Mouse (Mus musculus): Measurements from ENCODE around the gene Anks1. TPM values are rescaled to one million over a fixed set of nuclear protein-coding genes. Genes with fewer than 3 reads are reported as not detected.

Anks1 gene
- total RNA-seq, 2 experiments from 2014 or later: 54.3 to 54.6 TPM

DNA sequence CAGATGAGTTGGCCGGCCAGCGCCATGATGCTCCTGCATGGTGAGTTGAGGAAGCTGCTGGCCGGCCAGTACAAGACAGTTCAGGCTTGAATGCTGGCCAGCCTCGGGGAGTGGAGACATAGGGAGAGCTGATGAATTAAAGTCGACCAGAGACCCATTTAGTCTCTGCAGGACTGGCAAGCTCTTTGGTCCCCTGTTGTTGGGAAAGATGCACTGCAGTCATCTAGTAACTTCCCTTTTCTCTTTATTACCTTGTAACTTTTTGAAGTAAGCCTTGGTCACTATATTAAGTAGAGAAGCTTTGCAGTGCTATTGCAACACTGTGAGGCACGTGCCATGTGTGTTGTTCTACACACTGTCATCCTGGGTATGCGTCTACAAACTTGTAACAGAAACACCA, 16.4 kb downstream of the Anks1 start:
- intact Hi-C loops (cut with DNase I): no loop called here

DNA sequence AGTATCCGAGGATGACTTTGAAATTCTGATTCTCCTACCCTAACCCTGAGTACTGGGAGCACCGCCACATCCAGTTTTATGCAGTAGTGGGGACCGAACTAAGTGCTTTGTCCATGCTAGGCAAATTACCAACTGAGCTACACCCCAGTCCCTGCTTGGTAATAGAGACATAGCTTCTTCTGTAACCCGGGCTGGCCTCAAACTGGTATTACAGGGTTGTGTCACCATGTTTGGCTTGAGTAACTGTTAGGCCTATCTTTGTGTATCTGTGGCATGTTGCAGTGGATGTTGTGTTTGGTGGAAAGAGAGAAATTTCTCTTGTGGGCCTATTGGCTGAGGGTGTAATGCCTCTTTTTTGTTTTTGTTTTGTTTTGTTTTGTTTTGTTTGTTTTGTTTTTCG, 21.2 kb downstream of the Anks1 start:
- intact Hi-C loops (cut with DNase I): no loop called here
- DNase-seq: no peak

More for the DNA sequence above, 16.4 kb downstream of the Anks1 start:
- no peak for DNase-seq

DNA sequence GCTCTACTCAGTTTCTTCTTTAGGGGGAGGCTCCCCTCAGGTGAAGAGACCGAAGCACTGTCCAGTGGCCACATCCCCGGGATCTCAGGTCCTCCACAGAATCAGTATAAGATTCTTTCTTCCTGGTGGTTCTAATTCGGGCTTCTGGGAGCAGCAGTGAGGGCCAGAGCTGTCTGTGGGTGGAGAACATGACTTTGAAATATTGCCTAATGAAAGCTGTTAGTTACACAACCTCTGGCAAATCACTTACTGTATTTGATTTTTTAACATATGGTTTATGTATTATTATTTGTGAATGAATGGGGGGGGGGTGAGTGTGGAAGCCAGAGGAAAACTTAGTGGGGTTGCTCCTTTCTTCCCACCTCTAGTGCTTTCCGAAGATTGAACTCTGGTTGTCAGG, 22.7 kb downstream of the Anks1 start:
- intact Hi-C loops (cut with DNase I): no loop called here

DNA sequence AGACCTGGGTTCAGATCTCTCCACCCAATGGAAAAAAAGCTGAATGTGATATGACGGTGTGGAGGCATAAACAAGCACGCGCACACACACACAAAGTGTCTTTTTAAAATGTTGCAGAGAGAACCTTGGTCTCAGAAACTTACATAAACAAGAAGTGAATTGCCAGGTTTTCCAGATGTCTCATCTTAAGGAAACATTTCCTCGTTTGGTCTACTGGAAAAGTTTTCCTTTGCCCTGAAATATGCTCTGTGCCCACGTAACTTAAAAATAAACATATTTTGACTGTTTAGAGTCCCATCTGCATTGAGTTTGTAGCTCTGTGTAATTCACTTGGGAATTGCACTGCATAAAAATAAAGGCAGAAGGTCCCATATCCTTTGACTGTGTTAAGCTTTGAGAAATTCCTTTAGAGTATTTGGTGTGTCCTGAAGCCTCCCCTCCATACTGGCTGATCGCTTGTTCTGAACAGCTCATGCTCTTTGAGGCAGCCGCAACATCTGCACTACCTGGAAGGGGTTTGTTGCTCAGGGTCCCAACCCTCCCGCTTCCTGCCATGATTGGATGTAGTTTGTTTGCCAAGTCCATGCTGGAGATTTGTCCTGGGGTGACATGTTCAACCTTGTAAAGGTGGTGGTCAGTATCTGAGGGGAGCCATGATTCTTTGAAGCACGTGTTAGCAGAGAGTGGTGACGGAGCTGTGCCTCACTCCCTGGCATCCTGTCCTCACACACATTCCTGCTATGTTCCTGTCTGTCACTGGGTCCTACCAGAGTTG, 25.2 kb downstream of the Anks1 start:
- no peak for DNase-seq
- intact Hi-C loops (cut with DNase I): loop anchor here (2.0 kb wide), 1 partner anchor 34 kb away; no protein-coding TSS in a partner anchor

More for the DNA sequence above, 22.7 kb downstream of the Anks1 start:
- no peak for DNase-seq

- no peak for DNase-seq
- intact Hi-C loops (cut with DNase I): loop anchor here (2.0 kb wide), 1 partner anchor 34 kb away; no protein-coding TSS in a partner anchor
These were observed 26.0 kb downstream of the Anks1 start for GRCm38 (mm10) chr17:27935091-27935490.

DNA sequence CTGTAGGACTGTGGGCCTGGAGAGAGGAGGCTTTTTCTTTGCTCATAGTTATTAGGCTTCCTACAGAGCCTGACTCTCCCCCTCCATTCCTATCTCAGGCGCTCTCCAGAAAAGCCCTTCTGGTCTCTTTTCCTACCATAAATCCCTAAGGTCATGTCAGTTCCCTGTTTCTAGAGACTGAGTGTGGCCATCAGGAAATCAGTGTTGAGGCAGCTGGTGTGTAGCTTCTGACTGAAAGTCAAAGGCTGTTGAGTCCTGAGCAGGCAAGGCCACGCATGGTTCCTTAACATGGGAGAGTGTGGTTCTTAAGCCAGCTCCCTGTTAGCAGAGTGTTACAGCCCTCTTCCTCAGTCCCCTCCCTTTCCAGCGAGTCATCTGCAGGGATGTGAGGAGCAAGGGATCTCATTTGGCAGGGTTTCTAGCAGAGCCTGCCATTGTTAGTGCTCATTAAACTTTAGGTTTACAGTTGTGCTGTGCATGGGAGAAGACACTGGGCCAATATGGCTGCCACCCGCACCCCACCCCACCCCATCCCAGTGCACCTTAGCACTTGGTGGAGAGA, 28.0 kb downstream of the Anks1 start:
- no peak for DNase-seq
- intact Hi-C loops (cut with DNase I): no loop called here

- intact Hi-C loops (cut with DNase I): no loop called here
- no peak for DNase-seq
These were observed 29.1 kb downstream of the Anks1 start for GRCm38 (mm10) chr17:27938121-27938754.

DNA sequence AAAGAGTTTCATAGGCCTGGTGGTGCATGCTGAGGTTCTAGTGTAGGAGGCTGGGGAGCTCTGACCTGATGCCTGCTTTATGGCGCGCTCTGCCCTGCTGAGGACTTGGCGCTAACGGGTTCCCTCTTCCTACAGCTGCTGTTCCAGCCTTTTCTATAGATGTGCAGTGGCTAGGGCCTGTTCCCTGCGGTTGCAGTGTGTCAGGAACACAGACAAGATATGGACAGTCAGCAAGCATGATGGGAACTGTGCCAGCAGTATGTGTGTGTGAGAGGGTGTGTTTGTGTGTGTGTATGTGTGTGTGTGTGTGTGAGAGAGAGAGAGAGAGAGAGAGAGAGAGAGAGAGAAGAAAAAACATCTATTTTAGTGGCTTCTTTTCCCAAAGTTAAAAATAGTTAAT, 29.9 kb downstream of the Anks1 start:
- DNase-seq: no peak
- intact Hi-C loops (cut with DNase I): no loop called here

- intact Hi-C loops (cut with DNase I): no loop called here
- no peak for DNase-seq
These were observed 31.2 kb downstream of the Anks1 start for GRCm38 (mm10) chr17:27940352-27940751.

DNA sequence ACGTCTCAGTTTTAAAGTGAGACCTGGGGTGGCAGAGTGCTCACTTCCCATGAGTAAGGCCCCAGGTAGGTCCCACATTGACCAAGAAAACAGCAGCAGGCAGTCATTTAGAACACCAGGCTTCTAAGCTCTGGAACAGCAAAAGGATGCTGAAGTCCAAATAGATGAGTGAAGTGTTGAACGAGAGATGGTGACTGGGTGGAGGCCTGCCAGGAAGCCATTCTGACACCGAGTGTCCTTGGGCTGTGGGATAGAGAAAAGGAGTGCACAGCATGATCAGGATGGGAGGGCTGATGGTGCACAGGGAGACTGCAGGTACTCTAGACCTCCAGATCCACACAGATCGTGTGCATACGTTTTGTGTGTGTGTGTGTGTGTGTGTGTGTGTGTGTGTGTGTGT, 32.1 kb downstream of the Anks1 start:
- DNase-seq: no peak
- intact Hi-C loops (cut with DNase I): no loop called here

DNA sequence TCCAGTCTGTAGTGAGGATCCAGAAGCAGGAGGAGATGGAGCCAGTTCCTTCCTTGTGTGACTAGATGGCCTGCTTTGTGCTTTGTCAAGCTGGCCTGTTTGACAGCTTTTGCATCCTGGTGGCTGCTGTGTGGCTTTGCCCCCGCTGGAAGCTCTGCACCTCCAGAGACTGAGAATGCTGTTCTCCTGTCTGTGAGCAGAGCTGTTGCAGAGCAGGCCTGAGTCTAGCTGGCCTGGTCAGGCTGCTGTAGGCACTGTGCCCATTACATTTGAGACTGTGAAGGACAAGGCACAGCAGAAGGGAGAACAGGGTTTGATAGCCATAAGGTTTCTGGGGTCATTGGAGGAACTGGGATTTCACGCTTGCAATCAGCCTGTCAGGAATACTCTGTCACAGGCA, 32.6 kb downstream of the Anks1 start:
- intact Hi-C loops (cut with DNase I): no loop called here

DNA sequence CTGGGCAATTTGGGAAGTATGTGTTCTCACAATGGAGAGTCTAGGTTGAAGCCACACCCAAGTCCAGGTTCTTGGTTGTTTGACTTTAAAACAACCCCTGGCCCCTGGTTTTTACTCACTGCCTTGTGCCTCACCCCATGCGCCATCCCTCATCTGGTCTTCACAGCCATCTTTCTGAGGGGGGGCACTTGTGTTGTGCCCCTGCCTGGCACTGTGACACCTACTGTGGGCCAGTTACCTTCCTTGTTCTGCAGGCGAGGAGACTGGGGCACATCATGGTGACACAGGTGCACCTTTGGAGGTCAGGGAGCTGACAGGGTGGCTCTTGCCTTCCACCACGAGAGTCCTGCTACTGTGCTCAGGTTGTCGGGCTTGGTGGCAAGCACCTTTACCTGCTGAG, 33.0 kb downstream of the Anks1 start:
- intact Hi-C loops (cut with DNase I): no loop called here
- no peak for DNase-seq

More for the DNA sequence above, 32.6 kb downstream of the Anks1 start:
- no peak for DNase-seq

- intact Hi-C loops (cut with DNase I): loop anchor here (5.0 kb wide), 1 partner anchor 33 kb away; no protein-coding TSS in a partner anchor
- DNase-seq: no peak
These were observed 36.6 kb downstream of the Anks1 start for GRCm38 (mm10) chr17:27945546-27946216.

DNA sequence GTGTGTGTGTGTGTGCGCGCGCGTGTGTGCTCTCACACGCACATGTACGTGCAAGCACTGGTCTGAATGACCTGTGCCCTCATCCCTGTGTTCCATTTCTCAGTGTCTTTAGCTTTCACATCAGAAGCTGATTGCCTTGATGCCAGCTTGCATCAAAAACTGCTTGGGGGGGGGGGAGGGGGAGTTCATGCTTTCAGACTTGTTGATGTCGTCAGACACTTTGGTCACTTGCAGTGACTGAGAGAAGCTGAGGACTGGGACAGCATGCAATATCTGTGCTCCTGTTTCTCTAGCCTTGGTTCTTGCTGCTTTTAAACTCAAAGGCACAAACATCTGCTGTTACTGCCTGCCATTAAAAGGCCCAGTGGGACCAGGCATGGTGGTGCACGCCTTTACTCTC, 37.3 kb downstream of the Anks1 start:
- no peak for DNase-seq
- intact Hi-C loops (cut with DNase I): loop anchor here (5.0 kb wide), 1 partner anchor 34 kb away; no protein-coding TSS in a partner anchor

GRCm38 (mm10) chr17:27947155-27947554, 38.0 kb downstream of the Anks1 start:
- intact Hi-C loops (cut with DNase I): loop anchor here (5.0 kb wide), 1 partner anchor 35 kb away; no protein-coding TSS in a partner anchor
- no peak for DNase-seq

GRCm38 (mm10) chr17:27953136-27953535, 44.0 kb downstream of the Anks1 start:
- intact Hi-C loops (cut with DNase I): no loop called here

DNA sequence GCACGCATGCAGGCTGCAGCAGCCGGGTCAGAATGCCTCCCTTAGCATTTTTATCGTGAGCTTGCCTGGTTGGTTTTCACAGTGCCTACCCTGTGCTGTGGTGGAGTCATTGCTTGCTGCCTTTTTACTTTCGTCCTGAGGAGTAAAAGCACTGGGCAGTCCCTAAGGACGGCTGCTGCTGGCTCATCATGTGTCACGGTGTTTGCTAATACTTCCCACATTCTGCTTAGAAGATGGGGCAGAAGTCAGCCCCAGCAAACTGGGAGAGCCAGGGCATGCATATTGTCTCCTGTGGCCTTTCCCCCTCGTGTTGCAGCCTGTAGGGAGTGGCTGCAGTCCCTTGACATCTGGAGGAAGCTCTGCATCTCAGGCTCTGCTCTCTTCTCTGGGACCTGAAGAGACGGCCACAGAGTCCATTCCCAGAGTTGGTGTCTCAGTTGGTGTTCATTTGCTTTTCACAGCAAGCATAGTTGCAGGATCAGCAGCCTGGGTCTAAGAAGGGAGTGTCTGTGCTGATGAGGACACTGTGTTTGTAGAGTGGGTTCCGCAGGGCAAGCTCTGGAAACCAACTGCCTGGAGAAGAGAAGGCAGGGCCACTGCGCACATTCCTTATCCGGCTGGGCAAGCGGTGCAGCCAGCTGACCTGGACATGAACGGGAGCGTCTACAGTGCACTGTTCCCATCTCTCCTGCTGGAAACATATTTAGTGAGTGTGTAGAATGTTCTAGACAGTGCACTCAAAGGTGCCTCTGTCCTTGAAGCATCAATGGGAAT, 45.7 kb downstream of the Anks1 start:
- DNase-seq: peak in 1 of 2 experiments; percentile 34
- intact Hi-C loops (cut with DNase I): no loop called here

More at GRCm38 (mm10) chr17:27953136-27953535, 44.0 kb downstream of the Anks1 start:
- no peak for DNase-seq

DNA sequence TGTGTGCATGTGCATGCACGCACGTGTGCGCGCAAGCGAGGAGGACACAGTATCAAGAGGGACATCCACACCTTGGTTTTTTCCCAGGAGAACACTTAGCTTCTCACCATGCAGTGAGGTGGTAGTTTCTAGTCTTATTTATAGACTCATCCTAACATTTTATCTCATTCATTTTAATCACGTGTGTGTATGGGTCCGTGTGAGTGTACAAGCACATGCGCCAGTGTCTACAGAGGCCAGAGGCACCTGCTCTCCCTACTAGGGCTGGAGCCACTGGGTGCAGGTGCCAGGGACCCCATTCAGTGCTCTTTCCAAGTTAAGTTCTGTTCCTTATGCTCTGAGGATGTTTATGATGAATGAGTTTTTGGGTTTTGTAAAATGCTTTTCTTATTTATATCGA, 48.5 kb downstream of the Anks1 start:
- DNase-seq: no peak
- intact Hi-C loops (cut with DNase I): no loop called here

DNA sequence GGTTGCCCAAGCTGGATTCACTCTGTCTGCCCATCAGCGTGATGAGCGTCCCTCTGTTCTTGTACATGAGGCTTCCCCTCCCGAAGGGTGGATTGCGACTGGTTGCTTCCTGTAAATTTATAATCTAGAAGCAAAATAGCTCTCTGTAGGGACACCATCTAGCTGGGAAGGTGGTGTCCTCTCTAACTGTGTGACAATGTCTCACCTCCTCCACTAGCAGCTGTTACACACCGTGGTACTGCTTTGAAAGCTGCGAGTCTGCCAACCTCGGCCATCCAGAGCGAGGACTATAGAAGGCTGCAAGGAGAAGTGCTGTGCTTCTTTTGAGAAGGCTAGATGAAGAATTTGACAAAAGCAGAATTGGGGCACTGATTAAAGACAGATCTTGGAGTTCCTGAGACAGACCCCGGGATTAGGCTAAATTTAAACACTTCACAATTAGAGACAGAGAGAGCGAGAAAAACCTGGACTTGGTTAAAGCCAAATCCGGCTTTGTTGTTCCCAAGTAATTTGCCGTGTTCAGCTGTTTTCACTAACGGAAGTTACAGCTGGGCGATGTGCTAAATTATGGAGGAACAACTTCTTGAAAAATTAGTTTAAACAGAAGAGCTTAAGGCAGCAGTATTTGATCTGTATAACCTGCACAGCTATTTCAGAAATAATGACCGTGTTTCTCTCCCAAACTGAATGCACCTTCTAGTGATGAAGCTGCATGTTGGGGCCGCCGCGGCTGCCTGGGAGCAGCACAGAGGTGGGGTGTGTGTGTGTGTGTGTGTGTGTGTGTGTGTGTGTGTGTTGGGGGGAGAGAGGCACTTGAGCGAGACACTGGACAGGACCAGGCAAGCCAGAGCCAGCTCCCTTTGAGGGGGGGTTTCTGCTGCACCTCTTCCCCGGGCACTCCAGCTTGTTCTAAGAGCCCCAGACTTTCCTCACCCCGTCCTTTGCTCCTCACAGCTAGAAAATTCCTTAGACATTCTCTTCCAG, 51.3 kb downstream of the Anks1 start:
- intact Hi-C loops (cut with DNase I): no loop called here
- DNase-seq: no peak

All from heart, postnatal 36 days (tissue).